Mouse (Mus musculus): Measurements from ENCODE around the gene Frmd4a. TPM values are rescaled to one million over a fixed set of nuclear protein-coding genes. Genes with fewer than 3 reads are reported as not detected.

Gene Frmd4a
- polyA plus RNA-seq, 1 experiment from 2014 or later = 16.7 TPM

DNA sequence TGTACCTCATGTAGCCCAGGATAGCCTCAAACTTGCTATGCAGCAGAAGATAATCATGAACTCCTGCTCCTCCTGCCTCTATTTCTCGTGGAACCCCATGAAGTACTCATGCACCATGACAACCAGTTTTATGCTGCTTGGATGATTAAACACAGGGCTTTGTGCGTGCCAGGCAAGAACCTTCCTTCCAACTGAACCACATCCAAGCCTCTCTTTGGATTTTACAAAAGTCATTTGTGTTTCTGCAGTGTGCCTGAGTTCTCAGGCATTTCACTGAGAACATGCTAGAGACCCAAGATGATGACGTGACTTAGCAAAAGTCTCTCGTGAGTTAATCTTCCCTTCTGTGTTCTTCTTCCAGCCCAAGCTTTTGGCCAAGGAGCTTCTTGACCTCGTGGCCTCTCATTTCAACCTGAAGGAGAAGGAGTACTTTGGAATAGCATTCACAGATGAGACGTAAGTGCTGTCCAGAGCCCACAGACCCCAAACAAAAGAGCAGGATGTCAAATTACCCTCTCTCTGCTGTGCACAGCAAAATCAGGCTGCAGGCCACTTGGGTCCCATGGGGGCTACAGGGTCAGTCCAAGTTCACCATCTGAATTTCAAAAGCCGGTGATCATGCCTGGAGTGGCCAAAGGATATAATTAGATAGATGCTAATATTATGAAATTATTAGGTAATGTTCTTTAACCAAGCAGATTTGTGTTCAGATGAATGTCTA is 455.4 kb downstream of the Frmd4a start:
- Histone ChIP-seq H3K4me3 (no peak overlapping the region), H3K27ac (no peak overlapping the region), H3K9ac (no peak overlapping the region), H3K36me3 (no peaks in the 10 kb centered on the region), H3K4me1 (no peaks in the 10 kb centered on the region), H3K27me3 (replicated peaks) (no peaks in the 10 kb centered on the region), H3K9me3 (replicated peaks) (peaks cover 8% of the 10 kb centered on the region; the same call in 1 of the 2 replicates), H3K4me2 (no peak overlapping the region)
- WGBS (ENCODE audit: insufficient replicate concordance) = 61% methylated on average over 7 of the region's 7 CpGs
- no peak for ATAC-seq

DNA sequence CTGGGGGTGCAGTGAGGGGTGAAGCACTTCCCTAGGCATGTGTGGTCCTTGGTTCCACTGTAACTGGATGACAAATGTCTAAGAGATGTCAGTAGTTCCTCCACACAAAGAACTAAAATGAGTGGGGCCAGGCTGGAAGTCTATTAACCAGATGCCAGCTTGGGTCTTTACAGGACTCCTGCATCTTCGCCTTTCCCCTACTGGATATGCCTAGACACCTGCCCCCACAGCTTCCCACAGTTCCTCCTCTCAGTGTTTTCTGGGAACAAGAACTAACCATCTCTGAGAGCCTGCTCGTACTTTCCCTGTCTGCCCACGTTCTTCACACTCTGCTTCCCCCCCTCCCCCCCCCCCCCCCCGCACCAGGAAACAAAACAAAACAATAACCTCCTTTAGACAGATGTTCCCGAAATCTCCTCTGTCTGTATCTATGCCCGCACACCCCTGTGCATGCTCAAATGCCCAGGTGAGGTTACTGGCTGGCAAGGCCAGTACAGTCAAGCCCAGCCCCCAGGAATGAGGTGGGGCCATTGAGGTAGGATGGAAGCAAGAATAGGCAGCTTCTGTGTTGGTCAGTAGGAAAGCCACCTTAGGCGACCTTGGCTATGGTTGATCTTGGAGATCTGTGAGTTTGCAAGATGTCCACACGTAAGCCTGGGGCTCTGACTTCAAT is 456.5 kb downstream of the Frmd4a start:
- no peaks in the 10 kb centered on the region for H3K36me3 ChIP-seq
- H3K9me3 ChIP-seq (replicated peaks) = peaks cover 5% of the 10 kb centered on the region; the same call in 1 of the 2 replicates
- H3K4me1 ChIP-seq = no peaks in the 10 kb centered on the region
- no peak overlapping the region for H3K4me3 ChIP-seq
- H3K9ac ChIP-seq = no peak overlapping the region
- H3K4me2 ChIP-seq = no peak overlapping the region
- H3K27me3 ChIP-seq (replicated peaks) = no peaks in the 10 kb centered on the region
- no peak overlapping the region for H3K27ac ChIP-seq
- ATAC-seq = no peak
- WGBS (ENCODE audit: insufficient replicate concordance) = 57% methylated on average over 7 of the region's 8 CpGs

- no peak overlapping the region for H3K27ac ChIP-seq
- H3K9me3 ChIP-seq (replicated peaks) = no peaks in the 10 kb centered on the region
- no peak for ATAC-seq
- no peak overlapping the region for H3K9ac ChIP-seq
- H3K36me3 ChIP-seq = no peaks in the 10 kb centered on the region
- H3K4me3 ChIP-seq = no peak overlapping the region
- H3K27me3 ChIP-seq (replicated peaks) = no peaks in the 10 kb centered on the region
- no peak overlapping the region for H3K4me2 ChIP-seq
- H3K4me1 ChIP-seq = no peaks in the 10 kb centered on the region
Measured at GRCm38 (mm10) chr2:4474539-4474937, 457.0 kb downstream of the Frmd4a start.

- no peaks in the 10 kb centered on the region for H3K27me3 ChIP-seq (replicated peaks)
- H3K27ac ChIP-seq = no peak overlapping the region
- H3K4me3 ChIP-seq = no peak overlapping the region
- no peak for ATAC-seq
- no peaks in the 10 kb centered on the region for H3K36me3 ChIP-seq
- H3K9ac ChIP-seq = no peak overlapping the region
- H3K4me1 ChIP-seq = no peaks in the 10 kb centered on the region
- WGBS (ENCODE audit: insufficient replicate concordance) = 52% methylated on average over 4 of the region's 4 CpGs
- H3K4me2 ChIP-seq = no peak overlapping the region
- H3K9me3 ChIP-seq (replicated peaks) = no peaks in the 10 kb centered on the region
Measured at GRCm38 (mm10) chr2:4475991-4476390, 458.5 kb downstream of the Frmd4a start.

GRCm38 (mm10) chr2:4476608-4477007 is 459.1 kb downstream of the Frmd4a start:
- Histone ChIP-seq H3K4me1 (no peaks in the 10 kb centered on the region), H3K9me3 (replicated peaks) (no peaks in the 10 kb centered on the region), H3K36me3 (no peaks in the 10 kb centered on the region), H3K27ac (no peak overlapping the region), H3K4me3 (no peak overlapping the region), H3K27me3 (replicated peaks) (no peaks in the 10 kb centered on the region), H3K9ac (no peak overlapping the region), H3K4me2 (no peak overlapping the region)
- 67% methylated on average over 5 of the region's 5 CpGs for WGBS (ENCODE audit: insufficient replicate concordance)
- no peak for ATAC-seq

GRCm38 (mm10) chr2:4477311-4477710 is 459.8 kb downstream of the Frmd4a start:
- Histone ChIP-seq H3K9ac (no peak overlapping the region), H3K4me3 (no peak overlapping the region), H3K27me3 (replicated peaks) (no peaks in the 10 kb centered on the region), H3K4me2 (no peak overlapping the region), H3K9me3 (replicated peaks) (no peaks in the 10 kb centered on the region), H3K27ac (no peak overlapping the region), H3K4me1 (no peaks in the 10 kb centered on the region), H3K36me3 (no peaks in the 10 kb centered on the region)
- 64% methylated on average over 5 of the region's 5 CpGs for WGBS (ENCODE audit: insufficient replicate concordance)
- no peak for ATAC-seq

DNA sequence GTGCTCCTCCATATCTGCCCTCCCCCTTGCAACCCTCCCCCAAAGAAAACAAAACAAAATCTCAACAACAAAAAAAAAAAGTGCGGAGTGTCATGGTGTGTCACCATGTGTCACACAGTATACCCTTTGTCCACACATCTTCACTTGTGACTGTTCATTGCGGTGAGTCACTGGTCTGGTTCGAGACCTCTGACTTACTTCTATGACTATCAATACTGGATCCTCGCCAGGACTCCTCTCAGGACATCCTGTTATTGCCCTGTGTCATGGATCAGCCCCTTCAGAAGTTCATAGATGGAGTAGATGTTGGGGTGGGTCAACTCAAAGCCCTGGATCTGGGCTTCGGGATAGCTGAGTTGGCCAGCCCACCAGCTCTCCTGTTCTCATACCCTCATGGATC is 462.7 kb downstream of the Frmd4a start:
- H3K9ac ChIP-seq = no peak overlapping the region
- H3K36me3 ChIP-seq = no peaks in the 10 kb centered on the region
- H3K9me3 ChIP-seq (replicated peaks) = no peaks in the 10 kb centered on the region
- no peak; the same call in 1 of the 2 replicates for ATAC-seq
- H3K4me2 ChIP-seq = no peak overlapping the region
- H3K27me3 ChIP-seq (replicated peaks) = no peaks in the 10 kb centered on the region
- H3K4me1 ChIP-seq = no peaks in the 10 kb centered on the region
- H3K4me3 ChIP-seq = no peak overlapping the region
- no peak overlapping the region for H3K27ac ChIP-seq
- WGBS (ENCODE audit: insufficient replicate concordance) = 67% methylated on average over 5 of the region's 5 CpGs

DNA sequence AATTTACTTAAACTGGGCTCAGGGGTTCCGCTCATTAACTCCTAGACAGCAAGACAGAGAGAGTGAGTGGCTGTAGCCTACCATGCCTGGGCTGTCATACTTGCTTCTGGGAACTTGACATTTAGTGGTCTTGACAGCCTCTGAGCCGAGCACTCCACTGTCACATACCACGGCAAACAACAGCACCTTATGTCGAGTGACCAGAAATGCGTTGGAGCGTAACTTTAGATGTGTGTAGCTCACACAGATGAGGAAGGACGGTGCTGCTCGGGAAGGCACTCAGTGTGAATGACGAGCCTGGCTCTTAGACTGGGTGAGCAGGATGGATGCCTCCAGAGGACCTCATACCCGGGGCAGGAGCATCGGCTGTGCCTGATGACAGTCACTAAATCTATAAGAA is 463.6 kb downstream of the Frmd4a start:
- H3K4me2 ChIP-seq = no peak overlapping the region
- no peaks in the 10 kb centered on the region for H3K36me3 ChIP-seq
- no peaks in the 10 kb centered on the region for H3K27me3 ChIP-seq (replicated peaks)
- ATAC-seq = no peak
- H3K9ac ChIP-seq = no peak overlapping the region
- no peak overlapping the region for H3K27ac ChIP-seq
- no peaks in the 10 kb centered on the region for H3K4me1 ChIP-seq
- 68% methylated on average over 11 of the region's 11 CpGs for WGBS (ENCODE audit: insufficient replicate concordance)
- no peaks in the 10 kb centered on the region for H3K9me3 ChIP-seq (replicated peaks)
- no peak overlapping the region for H3K4me3 ChIP-seq

DNA sequence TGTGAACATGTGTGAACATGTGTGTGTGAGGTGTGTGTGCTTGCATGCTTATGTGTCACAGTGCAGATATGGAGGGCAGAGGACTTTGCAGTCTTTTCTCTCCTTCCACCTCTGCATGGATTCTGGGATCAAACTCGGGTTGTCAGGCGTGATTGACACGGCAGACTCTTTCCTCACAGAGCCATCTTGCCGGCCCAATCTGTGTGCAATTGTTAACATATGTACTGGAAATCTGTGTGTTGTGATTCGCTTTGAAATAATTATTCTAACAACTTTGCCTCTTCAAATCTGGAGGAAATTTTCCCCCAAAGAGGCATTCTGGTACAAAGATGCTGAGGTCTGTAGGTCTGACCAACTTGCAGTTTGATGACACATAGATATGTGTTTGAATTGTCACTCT is 468.7 kb downstream of the Frmd4a start:
- no peak for ATAC-seq
- H3K4me1 ChIP-seq = no peaks in the 10 kb centered on the region
- H3K9me3 ChIP-seq (replicated peaks) = no peaks in the 10 kb centered on the region
- H3K4me2 ChIP-seq = no peak overlapping the region
- no peak overlapping the region for H3K27ac ChIP-seq
- WGBS (ENCODE audit: insufficient replicate concordance) = 68% methylated on average over 5 of the region's 5 CpGs
- no peak overlapping the region for H3K4me3 ChIP-seq
- no peaks in the 10 kb centered on the region for H3K27me3 ChIP-seq (replicated peaks)
- no peaks in the 10 kb centered on the region for H3K36me3 ChIP-seq
- H3K9ac ChIP-seq = no peak overlapping the region

GRCm38 (mm10) chr2:4487280-4487679 is 469.8 kb downstream of the Frmd4a start:
- 0 out of 2 replicates have a peak, but pooled peaks cover 4% of the 10 kb centered on the region for H3K4me1 ChIP-seq
- H3K36me3 ChIP-seq = no peaks in the 10 kb centered on the region
- no peaks in the 10 kb centered on the region for H3K27me3 ChIP-seq (replicated peaks)
- no peak overlapping the region for H3K4me3 ChIP-seq
- no peak overlapping the region for H3K9ac ChIP-seq
- H3K9me3 ChIP-seq (replicated peaks) = no peaks in the 10 kb centered on the region
- no peak overlapping the region for H3K4me2 ChIP-seq
- no peak for ATAC-seq
- H3K27ac ChIP-seq = no peak overlapping the region
- WGBS (ENCODE audit: insufficient replicate concordance) = 66% methylated on average over 2 of the region's 2 CpGs

DNA sequence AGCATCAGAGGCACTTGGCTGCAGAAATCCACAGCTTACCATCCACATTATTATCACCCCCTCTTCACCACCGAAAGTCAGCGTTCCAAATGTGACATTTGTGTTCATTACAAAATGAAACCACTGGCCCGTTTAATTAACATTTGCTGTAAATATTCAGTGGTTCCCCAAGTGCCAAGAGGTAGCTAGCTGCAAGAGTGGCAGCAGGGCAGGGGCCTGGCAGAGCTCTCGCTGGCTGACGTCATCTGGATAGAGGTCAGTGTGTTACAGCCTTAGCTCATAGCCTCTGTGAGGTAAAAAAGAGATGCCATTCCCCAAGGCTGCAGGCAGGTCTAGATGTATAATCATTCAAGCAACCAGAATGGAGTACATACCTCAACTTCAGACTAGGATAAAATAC is 473.3 kb downstream of the Frmd4a start:
- Histone ChIP-seq H3K9ac (no peak overlapping the region), H3K27me3 (replicated peaks) (no peaks in the 10 kb centered on the region), H3K27ac (no peak overlapping the region), H3K36me3 (no peaks in the 10 kb centered on the region), H3K4me2 (no peak overlapping the region), H3K4me1 (peaks cover 32% of the 10 kb centered on the region), H3K9me3 (replicated peaks) (no peaks in the 10 kb centered on the region), H3K4me3 (no peak overlapping the region)
- 76% methylated on average over 5 of the region's 5 CpGs for WGBS (ENCODE audit: insufficient replicate concordance)
- no peak for ATAC-seq

- H3K4me1 ChIP-seq = peaks cover 32% of the 10 kb centered on the region
- no peak overlapping the region for H3K9ac ChIP-seq
- H3K27me3 ChIP-seq (replicated peaks) = no peaks in the 10 kb centered on the region
- H3K4me2 ChIP-seq = peak overlapping the region; percentile 41
- H3K36me3 ChIP-seq = no peaks in the 10 kb centered on the region
- no peak overlapping the region for H3K27ac ChIP-seq
- no peaks in the 10 kb centered on the region for H3K9me3 ChIP-seq (replicated peaks)
- H3K4me3 ChIP-seq = no peak overlapping the region
- 24% methylated on average over 20 of the region's 20 CpGs for WGBS (ENCODE audit: insufficient replicate concordance)
- peak; percentile 43; the same call in 1 of the 2 replicates for ATAC-seq
Measured at GRCm38 (mm10) chr2:4492485-4493481, 475.3 kb downstream of the Frmd4a start.

Measured in liver, embryonic 12.5 days (tissue).